Mouse (Mus musculus) bone marrow macrophage, adult 2 months (primary cell): ENCODE measurements around the gene Rcn1. TPM values are rescaled to one million over a fixed set of nuclear protein-coding genes. Genes with fewer than 3 reads are reported as not detected.
A peak's percentile ranks its signal among the peaks of the same experiment; 100 is the strongest.

Experiments used
- H3K27ac ChIP-seq: 2 replicates; pipeline ENCODE4 v1.5.1; 2012; ENCODE audit warnings: low read depth, low read length; ENCODE audit not compliant: insufficient read depth
- H3K4me1 ChIP-seq: 2 replicates; pipeline ENCODE4 v1.6.1; 2012; ENCODE audit warnings: low read length; ENCODE audit not compliant: control insufficient read depth, insufficient read depth
- H3K4me3 ChIP-seq: 2 replicates; pipeline ENCODE4 v1.5.1; 2012; ENCODE audit warnings: mild to moderate bottlenecking, low read length, moderate library complexity; ENCODE audit not compliant: insufficient read depth
- CTCF ChIP-seq: IDR thresholded peaks from 2 replicates; pipeline ENCODE4 v1.5.1; 2012; ENCODE audit warnings: low read depth, mild to moderate bottlenecking, low read length, moderate library complexity
- POLR2A ChIP-seq: IDR thresholded peaks from 2 replicates; pipeline ENCODE4 v1.6.1; 2012; ENCODE audit warnings: mild to moderate bottlenecking, low read depth, low read length, borderline replicate concordance
- polyA plus RNA-seq: library from polyadenylated mRNA; stranded (reverse); fragments of >200 nt; gene quantifications from 2 replicates; pipeline ENCODE4 v1.2.4, GENCODE M21; 2012; ENCODE audit not compliant: missing spikeins, insufficient read depth, insufficient read length

The Rcn1 gene
- polyA plus RNA-seq, 1 experiment = 1.3 TPM

GRCm38 (mm10) chr2:105397446-105398211, 1.5 kb downstream of the Rcn1 start:
- H3K4me1 ChIP-seq = peaks cover 7% of the 10 kb centered on the region
- no peak for TF ChIP-seq CTCF
- no peak for TF ChIP-seq POLR2A
- H3K4me3 ChIP-seq = peak overlapping the region; percentile 92
- H3K27ac ChIP-seq = no peak overlapping the region

- TF ChIP-seq CTCF (no peak), POLR2A (no peak)
- no peak overlapping the region for H3K27ac ChIP-seq
- H3K4me1 ChIP-seq = peaks cover 7% of the 10 kb centered on the region
- H3K4me3 ChIP-seq = no peak overlapping the region
Measured at GRCm38 (mm10) chr2:105396066-105396465, 3.1 kb downstream of the Rcn1 start.

- H3K27ac ChIP-seq = no peak overlapping the region
- H3K4me3 ChIP-seq = no peak overlapping the region
- TF ChIP-seq CTCF (no peak), POLR2A (no peak)
- H3K4me1 ChIP-seq = peaks cover 3% of the 10 kb centered on the region; the same call in 1 of the 2 replicates
Measured at GRCm38 (mm10) chr2:105394375-105394774, 4.7 kb downstream of the Rcn1 start.

GRCm38 (mm10) chr2:105392514-105392913, 6.6 kb downstream of the Rcn1 start:
- Histone ChIP-seq H3K27ac (no peak overlapping the region), H3K4me3 (no peak overlapping the region), H3K4me1 (no peaks in the 10 kb centered on the region)
- TF ChIP-seq CTCF (no peak), POLR2A (no peak)

- no peak for TF ChIP-seq CTCF
- no peak for TF ChIP-seq POLR2A
Measured at GRCm38 (mm10) chr2:105391414-105391784, 7.7 kb downstream of the Rcn1 start.

GRCm38 (mm10) chr2:105390653-105391413, 8.3 kb downstream of the Rcn1 start:
- no peak overlapping the region for H3K27ac ChIP-seq
- no peaks in the 10 kb centered on the region for H3K4me1 ChIP-seq
- no peak for TF ChIP-seq POLR2A
- no peak for TF ChIP-seq CTCF
- H3K4me3 ChIP-seq = no peak overlapping the region

More at GRCm38 (mm10) chr2:105391414-105391784, 7.7 kb downstream of the Rcn1 start:
- Histone ChIP-seq H3K4me3 (no peak overlapping the region), H3K4me1 (no peaks in the 10 kb centered on the region), H3K27ac (no peak overlapping the region)

- Histone ChIP-seq H3K4me1 (no peaks in the 10 kb centered on the region), H3K4me3 (no peak overlapping the region), H3K27ac (no peak overlapping the region)
- TF ChIP-seq CTCF = no peak
- TF ChIP-seq POLR2A = no peak
Measured at GRCm38 (mm10) chr2:105389007-105389890, 9.9 kb downstream of the Rcn1 start.

GRCm38 (mm10) chr2:105386418-105386817, 12.7 kb downstream of the Rcn1 start:
- no peak for TF ChIP-seq CTCF
- TF ChIP-seq POLR2A = no peak
- H3K4me3 ChIP-seq = no peak overlapping the region
- H3K4me1 ChIP-seq = no peaks in the 10 kb centered on the region
- H3K27ac ChIP-seq = no peak overlapping the region

GRCm38 (mm10) chr2:105384998-105385397, 14.1 kb downstream of the Rcn1 start:
- H3K27ac ChIP-seq = no peak overlapping the region
- no peak overlapping the region for H3K4me3 ChIP-seq
- H3K4me1 ChIP-seq = no peaks in the 10 kb centered on the region
- TF ChIP-seq POLR2A = no peak
- no peak for TF ChIP-seq CTCF

GRCm38 (mm10) chr2:105383063-105383462, 16.1 kb downstream of the Rcn1 start:
- H3K27ac ChIP-seq = no peak overlapping the region
- H3K4me3 ChIP-seq = no peak overlapping the region
- TF ChIP-seq POLR2A = no peak
- no peak for TF ChIP-seq CTCF
- H3K4me1 ChIP-seq = no peaks in the 10 kb centered on the region
